Mouse (Mus musculus) cerebellum, adult 11 months (tissue): ENCODE data around the gene Cdkl3.
"Not testable (repeated sequence)": the region's sequence is repeated elsewhere in the genome, so short reads cannot be mapped to it uniquely, and the experiment has no call there.

Experiments used
- DNase-seq: peaks from one replicate; pipeline ENCODE4 v3.0.0; 2022

The Cdkl3 gene

DNA sequence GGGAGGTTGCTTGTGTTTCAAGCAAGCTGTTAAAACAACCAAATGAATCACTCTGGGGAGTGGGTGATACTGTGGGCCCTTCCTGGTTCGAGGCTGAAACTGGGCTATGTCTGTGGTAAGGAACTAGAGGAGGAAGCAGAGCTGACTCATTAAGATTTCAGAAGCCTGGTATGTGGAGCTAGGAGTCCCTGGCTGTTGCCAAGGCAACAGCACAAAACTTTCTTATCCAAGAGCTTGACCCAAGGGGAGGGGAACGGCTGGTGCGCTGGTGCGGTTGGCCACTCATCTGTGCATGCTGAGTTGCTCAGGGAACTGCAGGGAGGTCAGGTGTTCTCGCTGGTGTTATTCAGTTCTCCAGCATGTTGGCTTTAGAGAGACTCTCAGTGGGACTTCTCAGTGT, 76.0 kb downstream of the Cdkl3 start:
- no peak for DNase-seq

DNA sequence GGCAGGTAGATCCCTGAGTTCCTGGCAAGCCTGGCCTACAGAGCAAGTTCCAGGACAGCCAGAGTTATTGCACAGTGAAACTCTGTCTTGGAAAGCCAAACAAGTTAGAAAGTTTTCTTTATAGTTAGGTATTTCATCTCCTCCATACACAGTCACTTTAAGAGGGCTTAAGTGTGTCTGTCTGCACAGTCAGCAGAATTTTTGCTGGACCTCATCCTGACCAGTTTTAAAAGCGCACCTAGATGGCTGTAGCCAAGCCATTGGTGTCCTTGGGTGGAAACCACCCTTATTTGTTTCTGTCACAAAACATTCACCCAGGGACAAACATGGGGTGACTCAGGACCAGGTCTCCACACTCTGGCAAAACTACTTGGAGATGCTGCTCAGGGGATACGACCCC, 76.6 kb downstream of the Cdkl3 start:
- DNase-seq: no peak

DNA sequence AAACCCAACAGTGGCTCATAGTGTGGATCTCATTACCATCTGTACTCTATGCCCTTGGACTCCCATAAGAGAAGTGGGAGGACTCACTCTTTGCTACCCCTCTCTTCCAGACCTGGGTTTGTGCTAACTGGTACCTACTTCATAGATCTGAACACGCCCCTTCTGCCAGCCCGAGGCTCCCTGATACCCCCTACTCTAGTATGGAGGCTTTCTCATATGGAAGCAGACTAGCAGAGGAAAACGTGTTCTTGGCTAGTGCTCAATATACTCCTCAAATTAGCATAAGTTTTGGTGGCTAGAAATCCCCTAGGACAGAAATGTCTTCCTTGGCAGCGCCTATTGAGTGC, 81.8 kb downstream of the Cdkl3 start:
- no peak for DNase-seq

DNA sequence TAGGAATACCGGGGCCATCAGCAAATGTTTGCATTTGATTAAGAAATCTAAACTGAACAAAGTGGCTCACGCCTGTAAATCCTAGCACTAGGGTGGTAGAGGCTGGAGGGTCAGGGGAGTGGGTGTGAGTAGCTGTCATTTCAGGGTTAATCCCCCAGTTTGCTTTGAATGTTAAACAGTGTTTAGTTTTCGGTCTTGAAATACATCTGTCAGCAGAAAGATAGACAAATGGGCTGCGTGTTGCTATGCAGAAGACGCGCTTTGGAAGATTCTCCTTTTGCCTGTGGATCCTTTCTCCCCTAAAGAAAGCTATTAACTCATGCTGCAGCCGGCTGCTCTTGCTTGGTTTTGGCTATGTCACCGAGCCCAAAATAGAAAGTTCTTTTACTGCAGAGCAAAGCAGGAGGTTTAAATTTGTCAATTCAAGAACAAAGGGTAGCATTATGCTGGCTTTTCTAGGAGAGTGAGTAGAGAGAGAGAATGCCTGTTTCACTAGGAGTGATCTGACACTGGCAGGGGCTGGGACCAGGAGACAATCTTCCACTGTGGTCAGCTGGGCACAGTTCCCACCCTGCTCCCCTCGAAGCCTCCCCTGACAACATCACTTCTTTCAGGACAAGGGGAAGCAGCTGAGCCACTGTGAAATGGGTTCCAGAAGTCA, 82.3 kb downstream of the Cdkl3 start:
- no peak for DNase-seq

DNA sequence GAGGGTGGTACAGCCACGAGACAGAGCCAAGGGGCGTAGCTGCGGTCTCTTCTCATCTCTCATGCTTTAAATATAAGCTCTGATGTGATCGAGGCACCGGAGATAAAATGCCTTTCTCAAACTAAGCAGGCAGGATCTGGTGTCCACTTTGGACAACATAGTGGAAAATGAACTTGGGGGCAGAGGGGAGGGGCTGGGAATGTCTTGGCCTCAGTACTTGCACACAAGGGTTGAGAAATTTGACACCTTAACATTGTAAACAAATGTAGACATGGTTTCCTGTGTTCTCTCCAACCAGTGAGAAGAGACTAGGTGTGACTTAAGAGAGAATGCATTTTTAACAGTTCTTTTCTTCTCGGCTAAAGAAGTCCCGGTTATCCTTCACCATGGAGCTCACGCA, 85.3 kb downstream of the Cdkl3 start:
- no peak for DNase-seq

DNA sequence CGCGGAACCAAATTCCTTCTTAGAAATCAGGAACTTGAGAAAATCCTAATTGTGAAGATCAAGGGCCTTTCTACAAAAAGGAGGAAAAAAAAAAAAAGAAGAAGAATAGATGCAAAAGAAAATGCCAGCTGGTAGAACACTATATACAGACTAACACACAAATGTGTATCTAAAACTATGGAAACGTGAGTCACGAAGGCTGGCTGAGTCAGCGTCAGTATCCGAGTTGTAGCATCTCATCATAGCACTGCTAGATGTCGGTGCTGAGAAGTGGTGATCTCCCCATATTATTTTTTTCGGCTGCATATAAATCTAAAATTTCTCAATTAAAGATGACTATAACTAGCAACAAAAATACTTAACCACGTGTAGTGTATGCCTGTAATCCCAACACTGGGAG, 87.2 kb downstream of the Cdkl3 start:
- DNase-seq: no peak

DNA sequence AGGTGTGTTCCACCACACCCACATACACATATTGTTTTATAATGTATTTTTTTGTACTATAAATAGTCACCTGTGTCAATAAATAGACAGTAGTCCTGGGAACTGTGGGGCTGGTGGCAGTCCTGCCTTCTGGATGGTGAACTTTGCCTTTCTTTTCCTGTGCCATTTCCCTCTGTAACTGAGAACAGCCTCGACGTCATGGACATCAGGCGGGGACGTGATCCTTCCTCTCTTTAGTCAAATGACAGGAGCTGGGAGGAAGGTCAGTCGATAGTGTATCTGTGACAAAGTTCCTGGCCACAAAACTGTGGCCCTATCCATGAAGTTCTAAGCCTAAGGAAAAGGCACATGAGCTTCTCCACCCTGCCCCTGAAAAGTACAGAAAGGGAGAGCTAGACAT, 90.5 kb downstream of the Cdkl3 start:
- DNase-seq: no peak

DNA sequence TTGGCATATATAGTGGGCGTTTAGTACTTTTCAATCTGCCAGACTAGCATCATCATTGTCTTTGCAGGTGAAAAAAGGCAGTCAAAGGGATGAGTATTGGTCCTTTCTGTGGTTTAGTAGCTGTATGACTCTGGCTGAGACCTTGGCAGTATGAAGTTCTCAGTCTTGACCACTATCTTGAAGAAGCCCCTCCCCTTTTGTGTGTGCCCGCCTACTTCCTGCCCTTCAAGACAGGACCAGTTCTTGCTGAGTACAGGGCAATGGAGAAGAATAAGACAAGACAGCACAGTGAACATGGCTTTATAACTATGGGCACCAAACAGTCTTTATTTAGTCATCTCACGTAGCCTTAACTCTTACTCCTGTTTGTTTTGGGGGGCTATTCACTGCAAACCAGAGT, 93.0 kb downstream of the Cdkl3 start:
- DNase-seq: no peak

DNA sequence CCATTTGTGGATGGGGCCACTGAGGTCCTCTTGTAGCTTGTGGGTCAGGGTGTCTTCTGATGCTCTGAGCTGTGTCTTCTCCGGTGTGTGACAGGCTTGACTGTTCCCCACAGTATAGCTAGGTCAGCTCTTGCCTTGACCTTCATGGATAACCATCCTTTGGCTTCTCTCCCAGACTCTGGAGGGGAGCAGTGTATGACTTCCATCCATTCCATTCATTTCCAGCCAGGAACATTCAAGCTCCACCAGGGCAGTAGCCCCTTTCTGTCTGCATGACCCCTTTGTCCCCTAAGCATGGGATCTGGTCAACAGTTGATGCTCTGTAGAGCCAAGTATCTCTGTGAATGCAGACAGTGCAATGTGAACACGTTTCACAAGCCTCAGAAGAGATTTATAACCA, 93.6 kb downstream of the Cdkl3 start:
- peak; percentile 24 for DNase-seq

DNA sequence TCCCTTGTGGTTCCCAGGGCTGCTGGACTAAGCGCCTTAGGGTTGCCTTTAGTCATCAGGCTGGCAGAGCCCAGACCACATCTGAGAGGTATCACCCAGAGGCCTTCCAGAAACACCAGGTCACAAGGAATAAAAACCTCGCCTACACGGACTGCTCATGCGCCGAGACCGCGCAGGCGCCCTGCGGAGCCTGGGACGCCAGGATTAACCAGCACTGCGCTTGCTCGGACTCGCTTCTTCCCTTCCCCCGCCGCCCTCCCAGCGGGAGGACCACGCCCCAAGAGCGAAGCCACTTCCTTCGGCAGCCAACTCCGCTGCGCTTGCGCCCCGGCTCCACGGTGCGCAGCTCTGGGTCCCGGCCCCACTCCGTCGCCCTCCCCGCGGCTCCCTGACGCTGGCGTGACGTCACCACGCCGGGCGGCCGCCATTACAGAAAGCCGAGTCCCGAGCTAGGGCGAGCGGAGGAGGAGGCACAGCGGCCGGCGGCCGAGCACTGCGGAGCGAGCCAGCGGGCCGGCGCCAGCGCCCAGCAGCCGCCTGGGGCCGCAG, 94.5 kb downstream of the Cdkl3 start, which contains the start of gene Ppp2ca:
Gene Ppp2ca, plus strand, starts transcription at position 284 of the 549 bp plus-strand sequence.
- DNase-seq: peak; percentile 99

DNA sequence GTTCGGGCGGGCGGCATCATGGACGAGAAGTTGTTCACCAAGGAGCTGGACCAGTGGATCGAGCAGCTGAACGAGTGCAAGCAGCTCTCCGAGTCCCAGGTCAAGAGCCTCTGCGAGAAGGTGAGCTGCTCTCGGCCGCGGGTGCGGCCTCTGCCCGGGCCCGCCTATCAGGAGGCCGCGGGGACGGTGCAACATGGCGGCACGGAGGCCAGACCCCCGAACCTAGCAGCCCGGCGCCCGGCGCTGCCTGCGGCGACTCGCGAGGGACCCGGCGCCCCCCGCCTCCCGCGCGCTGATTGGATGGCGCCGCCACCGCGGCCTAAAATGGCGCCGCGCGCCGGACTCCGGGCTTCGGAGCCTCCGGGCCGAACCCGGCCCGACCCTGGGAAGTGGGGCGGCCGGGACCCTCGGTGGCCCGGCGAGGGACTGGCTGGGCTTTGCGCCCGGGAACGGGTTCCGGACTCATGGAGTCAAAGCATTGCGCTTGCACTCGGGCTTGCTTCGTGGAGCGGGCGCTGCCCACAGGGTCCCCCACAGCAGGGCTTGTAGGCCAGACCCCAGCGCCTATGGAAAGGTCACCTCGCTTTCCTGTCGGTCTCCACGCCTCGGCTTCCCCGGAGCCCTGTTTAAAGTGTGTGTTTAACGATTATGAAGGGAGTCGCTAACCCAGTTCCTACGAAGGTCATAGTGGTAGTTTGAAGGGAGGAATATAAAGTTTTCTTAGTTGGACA, 95.2 kb downstream of the Cdkl3 start:
- DNase-seq: no peak

DNA sequence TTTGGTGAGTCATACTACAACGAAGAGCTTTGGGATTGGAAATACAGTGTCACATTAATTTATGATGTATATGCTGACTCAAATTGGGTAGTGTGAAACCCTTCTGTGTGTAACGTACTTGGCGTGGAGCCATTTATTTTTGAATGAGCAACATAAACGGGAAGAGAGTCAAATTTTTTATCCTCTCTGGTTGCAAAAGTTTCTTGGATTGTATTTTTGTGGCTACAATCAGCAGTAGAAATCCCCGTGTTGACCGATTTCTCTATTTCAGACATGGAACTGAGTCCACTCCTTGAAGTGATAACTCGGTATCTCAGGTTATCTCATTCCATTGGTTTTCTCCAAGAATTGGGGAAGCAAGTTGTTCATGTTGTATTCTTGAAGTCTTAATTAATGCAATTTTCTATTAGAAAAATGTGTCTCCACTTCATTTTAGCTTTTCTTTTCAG, 95.8 kb downstream of the Cdkl3 start:
- no peak for DNase-seq

DNA sequence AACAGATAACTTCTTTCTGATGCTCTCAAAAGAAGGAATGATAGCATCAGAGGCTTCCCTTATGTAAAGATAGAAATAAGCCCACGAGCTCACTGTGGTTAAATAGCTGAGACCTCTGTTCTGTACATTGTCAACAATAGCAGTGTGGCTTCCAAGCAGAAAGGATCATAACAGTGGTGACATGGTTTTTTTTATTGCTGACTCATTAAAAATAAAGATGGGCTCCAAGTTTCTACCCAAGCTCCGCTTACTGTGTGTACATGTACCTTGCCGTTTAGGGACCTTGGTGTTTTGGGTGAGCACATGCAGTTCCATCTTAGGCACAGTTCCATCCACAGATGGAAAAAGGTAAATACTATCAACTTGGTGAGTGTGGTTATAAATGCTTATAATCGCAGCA, 99.0 kb downstream of the Cdkl3 start:
- no peak for DNase-seq

DNA sequence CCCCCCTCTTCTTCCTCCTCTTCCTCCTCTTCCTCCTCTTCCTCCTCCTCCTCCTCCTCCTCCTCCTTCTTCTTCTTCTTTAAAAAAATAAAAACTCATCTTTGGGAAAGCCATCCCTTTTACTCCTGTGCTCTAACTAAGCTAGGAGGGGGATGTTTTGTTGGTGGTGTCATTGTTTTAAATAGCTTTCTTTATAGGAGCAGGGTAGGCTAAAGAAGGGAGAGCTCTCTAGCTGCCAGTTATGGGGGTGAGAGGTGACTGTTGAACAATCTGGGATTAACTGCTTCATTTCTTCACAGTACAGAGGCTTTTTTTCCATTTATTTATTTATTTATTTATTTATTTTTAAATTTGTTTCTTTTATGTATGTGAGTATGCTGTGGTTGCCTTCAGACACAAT, 101.5 kb downstream of the Cdkl3 start:
- no peak for DNase-seq

DNA sequence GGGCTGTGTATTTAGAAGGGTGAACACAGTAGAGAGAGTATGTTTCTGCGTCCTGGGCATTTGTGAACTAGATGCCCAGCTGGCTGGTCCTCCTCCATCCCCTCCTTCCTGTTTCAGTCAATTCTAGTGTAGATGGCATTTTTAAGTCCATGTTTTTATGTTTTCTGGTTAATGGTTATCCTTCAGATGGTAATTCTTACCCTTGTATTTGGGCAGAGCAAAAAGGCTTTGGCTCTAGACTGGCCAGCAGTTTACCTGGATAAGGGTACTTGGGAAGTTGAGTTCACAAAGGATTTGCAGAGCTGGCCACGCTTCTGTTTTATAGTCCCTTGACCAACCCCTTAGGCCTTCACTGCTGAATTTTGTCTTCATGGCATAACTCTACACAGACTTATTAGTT, 102.0 kb downstream of the Cdkl3 start:
- DNase-seq: no peak

DNA sequence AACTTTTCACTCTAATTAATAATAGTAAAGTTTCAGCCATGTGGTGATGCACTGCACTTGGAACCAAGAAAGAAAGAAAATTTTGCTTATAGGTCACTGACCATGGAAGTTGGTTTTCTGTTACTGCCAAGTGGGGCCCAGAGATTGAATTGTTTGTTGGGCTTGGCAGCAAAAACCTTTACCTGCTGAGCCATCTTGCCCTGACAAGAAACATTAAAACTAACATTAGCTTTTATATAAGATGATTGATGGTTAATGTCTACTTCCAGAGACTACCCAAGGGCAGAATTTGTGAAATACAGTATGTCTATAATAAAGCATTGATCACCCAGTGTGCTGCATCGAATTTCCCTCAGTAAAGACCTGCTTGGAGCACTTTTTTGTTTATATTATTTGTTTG, 102.4 kb downstream of the Cdkl3 start:
- DNase-seq: no peak

DNA sequence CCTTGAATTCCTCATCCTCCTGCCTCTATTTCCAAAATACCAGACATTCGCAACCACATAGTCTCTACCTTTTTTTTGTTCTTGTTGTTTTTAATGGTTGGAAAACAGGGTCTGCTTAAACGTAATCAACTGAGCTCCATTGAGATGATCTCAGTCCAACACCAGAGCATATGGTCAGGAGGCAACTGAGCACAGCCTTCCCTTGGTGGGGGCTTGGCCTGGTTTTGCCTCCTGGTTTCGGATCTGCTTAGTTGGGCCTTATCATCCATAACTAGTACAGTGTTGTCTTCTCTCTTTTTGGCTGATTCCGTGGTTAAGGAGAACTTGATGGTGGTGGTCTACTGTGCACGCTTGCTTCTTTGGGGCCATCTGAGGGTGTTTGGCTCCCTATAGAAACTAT, 104.8 kb downstream of the Cdkl3 start:
- DNase-seq: peak; percentile 20

DNA sequence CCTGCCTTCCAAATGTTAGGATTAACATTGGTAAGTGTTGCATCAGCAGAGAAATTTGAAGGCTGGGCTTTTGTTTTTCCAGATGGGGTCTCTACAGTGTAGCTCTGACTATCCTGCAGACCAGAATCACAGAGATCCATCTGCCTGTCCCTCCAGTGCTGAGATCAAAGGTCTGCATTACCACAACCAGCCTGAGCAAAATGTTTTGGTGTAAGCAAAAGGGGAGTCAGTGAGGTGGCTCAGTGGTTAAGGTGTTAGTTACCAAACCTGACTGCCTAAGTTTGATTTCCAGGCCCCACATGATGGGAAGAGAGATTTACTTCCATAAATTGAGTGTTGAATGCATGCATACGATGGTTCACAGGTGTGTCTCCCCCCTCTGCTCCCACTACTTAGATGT, 105.4 kb downstream of the Cdkl3 start:
- no peak for DNase-seq

DNA sequence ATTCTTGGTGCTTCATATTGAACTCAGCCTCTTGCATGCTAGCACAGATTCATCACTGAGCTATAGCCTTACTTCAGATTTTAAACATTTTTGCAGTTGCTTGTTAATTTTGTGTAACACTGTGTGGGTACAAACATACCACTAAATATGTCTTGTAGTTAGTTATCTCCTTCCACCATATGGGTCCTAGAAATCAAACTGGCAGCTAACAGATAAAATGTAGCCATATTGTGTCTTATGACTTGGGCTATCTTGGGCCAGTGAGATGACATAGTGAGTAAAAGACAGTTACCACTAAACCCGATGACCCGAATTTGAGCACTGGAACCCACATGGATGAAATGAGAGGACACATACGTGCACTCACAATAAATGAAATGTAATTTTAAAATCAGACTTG, 111.5 kb downstream of the Cdkl3 start:
- no peak for DNase-seq

DNA sequence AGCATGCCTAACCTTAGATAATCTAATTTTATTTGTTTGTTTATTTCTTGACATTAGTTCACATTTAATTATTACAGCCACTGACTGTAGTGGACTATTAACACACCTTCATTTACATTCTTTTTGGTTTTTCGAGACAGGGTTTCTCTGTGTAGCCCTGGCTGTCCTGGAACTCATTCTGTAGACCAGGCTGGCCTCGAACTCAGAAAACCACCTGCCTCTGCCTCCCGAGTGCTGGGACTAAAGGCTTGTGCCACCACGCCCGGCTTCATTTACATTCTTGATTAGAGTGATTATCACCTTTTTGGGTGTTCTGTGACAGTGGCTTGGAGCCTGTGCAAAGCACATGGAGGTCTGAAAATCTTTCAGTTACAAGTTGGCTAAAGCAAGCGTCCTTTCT, 112.1 kb downstream of the Cdkl3 start:
- DNase-seq: not testable (repeated sequence)

DNA sequence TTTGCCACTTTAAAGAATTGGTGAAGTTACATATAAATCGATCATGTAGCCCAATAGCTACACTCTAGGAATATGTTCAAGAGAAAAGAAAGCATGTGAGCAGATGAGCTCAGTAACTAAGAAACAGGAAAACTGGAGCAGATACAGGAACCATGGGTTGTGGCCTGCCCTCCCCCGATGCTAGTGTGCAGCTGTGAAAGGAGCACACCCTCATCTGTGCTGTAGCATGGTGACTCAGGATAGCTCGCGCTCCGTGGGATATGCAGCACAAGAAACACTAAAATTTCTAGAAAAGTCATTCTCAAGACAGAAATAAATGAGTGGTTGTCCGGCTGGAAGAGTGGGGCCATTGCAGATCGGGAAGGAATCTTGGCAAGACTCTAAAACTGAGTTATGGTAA, 113.1 kb downstream of the Cdkl3 start:
- no peak for DNase-seq

DNA sequence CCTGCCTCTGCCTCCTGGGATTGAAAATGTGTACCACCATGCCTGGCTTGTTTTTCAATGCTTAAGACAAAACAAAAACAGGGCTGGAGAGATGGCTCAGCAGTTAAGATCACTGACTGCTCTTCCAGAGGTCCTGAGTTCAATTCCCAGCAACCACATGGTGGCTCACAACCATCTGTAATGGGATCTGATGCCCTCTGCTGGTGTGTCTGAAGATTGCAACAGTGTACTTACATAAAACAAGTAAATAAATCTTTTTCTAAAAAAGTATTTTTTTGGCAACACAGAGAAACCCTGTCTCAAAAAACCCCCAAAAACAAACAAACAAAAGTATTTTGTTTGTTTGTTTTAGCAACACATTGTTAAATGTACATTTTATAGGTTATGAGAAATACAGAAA, 116.4 kb downstream of the Cdkl3 start:
- not testable (repeated sequence) for DNase-seq

DNA sequence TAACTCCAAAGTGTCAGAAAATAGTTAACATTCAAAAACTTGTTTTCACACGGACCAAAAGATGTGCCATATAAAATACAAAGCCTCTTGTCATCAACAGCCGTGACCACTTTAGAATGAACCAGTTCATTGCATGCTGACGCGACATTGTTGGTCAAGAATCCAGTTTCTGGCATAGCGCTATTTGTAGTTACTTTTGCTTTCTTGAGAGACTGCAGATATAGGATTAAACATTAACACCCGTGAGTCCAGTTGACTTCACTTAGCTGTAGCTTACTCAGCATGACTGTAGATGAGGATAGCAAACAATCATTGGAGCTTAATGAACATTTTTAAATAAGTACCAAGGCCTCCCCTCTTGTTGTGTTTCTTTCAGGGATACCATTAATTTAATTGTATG, 118.0 kb downstream of the Cdkl3 start:
- no peak for DNase-seq

DNA sequence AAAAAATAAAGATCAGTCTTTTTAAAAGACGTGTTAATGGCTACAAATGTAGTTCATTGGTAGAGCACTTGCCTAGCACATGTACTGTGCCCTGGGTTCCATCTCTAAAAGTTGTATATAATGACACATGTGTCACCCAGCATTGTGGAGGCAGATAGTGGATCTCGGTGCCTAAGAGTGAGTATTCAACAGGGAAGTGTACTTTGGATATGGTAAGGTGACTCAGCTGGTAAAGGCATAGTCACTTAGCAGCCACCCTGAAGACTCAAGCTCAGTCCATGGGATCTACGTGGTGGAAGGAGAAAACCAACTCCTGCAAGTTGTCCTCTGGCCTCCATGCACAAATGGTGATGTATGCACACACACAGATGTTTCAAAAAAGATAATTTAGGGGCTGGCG, 120.4 kb downstream of the Cdkl3 start:
- no peak for DNase-seq

DNA sequence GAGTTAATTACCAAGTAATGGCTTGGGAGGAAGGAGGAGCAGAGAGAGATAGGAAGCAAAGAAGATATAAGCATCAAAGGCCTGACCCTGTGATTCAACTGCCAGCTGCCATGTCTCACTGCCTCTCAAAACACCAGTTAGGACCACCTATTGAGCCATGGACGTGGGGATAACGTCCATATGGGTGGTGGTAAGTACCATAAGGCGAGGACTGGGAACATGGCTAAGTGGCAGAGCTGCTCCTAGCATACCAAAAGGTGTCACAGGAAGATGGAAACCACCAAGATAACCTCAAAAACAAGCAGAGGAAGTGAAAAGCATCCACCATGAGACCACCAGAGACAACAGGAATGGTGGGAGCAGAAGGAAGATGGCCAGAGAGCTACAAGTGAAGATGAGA, 123.1 kb downstream of the Cdkl3 start:
- DNase-seq: no peak
